Mouse (Mus musculus): Measurements from ENCODE around the gene Grk2. TPM values are rescaled to one million over a fixed set of nuclear protein-coding genes. Genes with fewer than 3 reads are reported as not detected.

The Grk2 gene
- polyA plus RNA-seq (2012; rRNA removed): 99.9 and 108 TPM in 2 replicates

DNA sequence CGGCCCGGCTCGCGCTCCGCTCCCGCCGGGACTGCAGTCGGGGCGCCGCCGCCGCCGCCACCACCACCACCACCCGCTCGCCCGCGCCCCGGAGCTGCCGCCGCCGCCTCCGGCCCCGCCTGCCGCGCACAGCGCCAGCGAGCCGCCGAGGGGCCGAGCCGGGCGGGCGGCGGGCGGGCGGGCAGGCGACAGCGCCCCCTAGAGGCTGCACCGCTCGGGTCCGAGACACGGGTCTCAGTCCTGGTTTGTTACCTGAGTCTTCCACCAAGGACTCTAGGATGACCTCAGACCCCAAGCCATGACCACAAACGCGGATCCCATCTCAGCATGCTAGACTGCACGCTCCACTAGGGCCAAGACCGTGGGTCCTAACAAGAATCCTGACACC, at the start of gene Grk2:
Gene Grk2 (minus strand): TSS at position 33 of the 388 bp plus-strand sequence.
- WGBS: 7% methylated on average over 42 of the region's 46 CpGs
- DNase-seq (ENCODE audit: low read depth, low spot score): no peak

DNA sequence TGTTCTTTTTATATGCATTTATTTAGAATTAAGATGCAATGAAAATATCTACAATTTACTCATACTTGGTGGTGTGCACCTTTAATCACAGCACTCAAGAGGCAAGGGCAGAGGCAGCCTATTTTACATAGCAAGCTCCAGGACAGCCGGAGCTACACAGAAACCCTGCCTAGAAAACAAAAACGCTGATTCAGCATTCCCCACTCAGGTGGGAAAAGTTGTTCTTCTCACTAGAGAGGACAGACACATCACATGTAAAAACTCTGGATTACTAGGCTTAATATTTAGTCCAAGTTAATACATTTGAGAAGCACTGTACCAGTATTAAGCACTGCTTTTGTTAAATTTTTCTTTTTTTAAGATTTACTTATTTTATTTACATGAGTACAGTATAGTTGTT, 43.4 kb upstream of the Grk2 start:
- DNase-seq (ENCODE audit: low read depth, low spot score): no peak
- WGBS: 90% methylated on average over 2 of the region's 2 CpGs

DNA sequence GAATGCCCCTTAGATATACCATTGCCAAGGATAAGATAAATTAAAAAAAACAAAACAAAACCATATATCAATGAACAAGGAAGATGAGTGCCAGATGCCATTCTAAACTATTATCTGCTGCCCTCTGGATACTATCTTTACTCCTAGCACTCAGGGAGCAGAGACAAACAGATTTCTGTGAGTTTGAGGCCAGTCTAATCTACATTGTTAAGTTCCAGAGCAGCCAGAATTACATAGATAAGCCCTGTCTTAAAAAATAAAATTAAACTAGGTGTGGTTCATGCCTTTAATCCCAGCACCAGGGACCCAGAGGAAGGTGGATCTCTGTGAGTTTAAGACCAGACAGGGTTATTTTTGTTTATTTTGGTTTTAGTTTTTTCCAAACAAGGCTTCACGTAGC, 40.5 kb upstream of the Grk2 start:
- no peak for DNase-seq (ENCODE audit: low read depth, low spot score)
- 84% methylated on average over 1 of the region's 1 CpGs for WGBS

DNA sequence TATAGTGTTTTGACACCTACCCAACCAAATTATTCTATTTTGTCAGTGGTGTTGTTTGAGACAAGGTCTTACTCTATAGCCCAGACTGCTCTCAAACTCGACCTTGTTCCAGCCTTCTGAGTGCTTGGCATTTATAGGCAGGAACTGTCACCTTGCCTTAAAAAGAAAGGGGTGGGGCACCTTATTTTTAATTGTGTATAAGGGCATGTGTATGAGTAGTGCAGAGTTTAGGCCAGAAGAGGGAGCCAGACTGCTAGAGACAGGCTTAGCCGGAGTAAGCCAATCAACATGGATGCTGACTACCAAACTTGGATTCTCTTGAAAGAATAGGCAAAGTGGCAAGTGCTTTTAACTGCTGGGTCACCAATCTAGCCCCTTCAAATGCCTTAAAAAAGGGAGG, 32.1 kb upstream of the Grk2 start:
- 1% methylated on average over 2 of the region's 2 CpGs for WGBS
- DNase-seq (ENCODE audit: low read depth, low spot score): peak; percentile 57

DNA sequence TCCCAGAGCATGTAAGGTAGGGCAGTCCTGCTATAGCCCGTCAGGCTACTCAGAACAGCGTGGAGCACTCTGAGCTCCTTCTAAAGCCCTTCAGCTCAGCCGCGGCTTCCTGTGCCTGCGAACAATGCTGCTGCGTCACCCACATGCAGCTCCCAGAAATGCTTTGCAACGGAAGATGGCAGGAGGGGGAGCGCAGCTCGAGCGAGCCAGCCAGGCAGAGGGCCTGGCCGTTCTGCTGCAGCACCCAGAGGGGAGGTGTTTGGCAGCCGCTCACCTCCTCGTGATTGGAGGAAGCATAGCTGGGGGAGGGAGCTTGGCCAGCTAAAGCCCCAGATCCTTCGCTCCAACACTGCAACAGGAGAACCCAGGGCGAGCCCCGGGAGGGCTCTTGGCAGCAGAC, 27.8 kb upstream of the Grk2 start:
- under 1% methylated on average over 16 of the region's 16 CpGs for WGBS
- peak; percentile 82 for DNase-seq (ENCODE audit: low read depth, low spot score)

DNA sequence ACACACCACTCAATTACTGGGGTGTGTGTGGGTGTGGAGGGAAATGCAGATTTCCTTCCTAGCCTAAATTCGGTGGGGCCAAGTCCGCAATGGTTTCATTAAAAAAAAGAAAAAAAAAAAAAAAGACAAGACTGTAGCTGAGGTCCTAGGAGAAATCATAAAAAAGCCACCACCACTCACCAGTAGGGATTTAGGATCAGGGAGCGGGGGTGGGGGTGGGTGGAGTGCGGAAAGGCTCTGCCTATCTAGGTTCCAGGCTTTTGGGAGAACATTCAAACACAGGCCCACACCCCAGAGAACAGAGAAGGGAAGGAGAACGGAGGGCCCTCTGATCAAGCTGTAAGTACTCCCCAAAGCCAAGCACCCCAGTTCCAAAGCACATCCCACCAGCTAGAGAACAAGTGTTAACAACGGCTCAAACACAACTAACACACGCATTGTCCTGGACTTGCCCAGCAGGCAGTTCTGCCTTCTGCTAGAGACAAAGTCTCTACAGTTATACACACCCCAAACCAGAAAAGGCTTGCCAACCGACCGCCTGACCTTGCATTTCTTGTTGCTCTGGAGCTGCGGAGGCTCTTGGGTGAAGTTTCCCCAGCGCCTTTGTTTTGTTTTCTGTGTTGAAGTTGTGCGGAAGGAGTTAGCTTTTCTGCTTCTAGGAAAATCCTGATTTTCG, 27.2 kb upstream of the Grk2 start:
- under 1% methylated on average over 13 of the region's 13 CpGs for WGBS
- no peak for DNase-seq (ENCODE audit: low read depth, low spot score)

DNA sequence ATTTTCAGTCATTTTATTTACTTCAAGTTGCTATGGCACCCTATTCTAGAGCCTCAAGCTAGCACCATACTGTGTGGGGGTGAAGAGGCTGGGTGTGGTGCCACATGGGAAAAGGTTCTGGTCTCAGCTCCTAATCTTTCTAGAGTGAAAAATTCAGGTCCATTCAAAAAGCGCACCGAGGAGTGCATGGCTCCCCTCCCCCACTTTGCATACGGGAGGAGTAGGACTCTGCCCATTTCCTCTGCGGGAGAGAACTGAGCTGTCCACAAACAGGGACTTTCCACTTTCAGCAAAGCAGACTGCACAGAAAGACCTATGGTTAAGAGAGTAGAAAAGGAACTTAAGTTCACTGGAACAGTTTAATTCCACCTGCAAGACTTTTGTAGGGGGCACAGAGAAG, 26.6 kb upstream of the Grk2 start:
- DNase-seq (ENCODE audit: low read depth, low spot score): no peak
- 0% methylated on average over 4 of the region's 4 CpGs for WGBS

DNA sequence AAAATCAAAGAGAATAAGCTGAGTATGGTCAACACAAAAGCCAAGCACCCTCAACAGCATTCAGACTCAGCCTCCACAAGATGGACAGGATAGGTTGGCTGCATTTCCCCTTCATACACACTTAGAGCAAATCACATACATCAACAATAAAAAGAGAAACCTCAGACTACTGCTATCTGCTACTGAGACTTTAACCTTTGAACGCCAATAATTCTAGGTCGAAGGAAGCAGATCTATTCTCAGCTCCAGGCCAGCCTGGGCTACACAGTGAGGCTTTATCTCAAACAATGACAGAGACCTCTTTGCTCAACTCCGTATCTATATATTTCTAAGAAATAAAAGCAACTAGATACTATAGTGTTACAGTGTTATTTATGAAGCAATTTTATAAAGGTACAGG, 25.3 kb upstream of the Grk2 start:
- DNase-seq (ENCODE audit: low read depth, low spot score): no peak
- 25% methylated on average over 3 of the region's 3 CpGs for WGBS

DNA sequence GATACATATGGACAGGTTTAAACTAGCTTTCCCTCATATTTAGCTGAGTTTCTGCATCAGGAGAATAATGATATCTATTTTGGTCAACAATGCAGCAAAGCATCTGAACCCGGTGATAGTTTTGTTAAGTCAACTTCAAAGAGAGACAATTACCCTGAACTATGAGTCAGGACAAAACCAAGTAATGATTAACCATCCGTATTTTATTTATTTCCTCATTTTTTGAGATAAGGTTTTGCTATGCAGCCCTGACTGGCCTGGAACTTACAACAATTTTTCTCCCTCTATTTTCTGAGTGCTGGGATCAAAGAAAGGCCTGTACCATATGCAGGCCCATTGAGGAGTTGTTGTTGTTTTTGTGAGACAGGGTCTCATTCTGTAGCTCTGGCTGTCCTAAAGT, 24.6 kb upstream of the Grk2 start:
- WGBS: 26% methylated on average over 2 of the region's 2 CpGs
- DNase-seq (ENCODE audit: low read depth, low spot score): no peak

DNA sequence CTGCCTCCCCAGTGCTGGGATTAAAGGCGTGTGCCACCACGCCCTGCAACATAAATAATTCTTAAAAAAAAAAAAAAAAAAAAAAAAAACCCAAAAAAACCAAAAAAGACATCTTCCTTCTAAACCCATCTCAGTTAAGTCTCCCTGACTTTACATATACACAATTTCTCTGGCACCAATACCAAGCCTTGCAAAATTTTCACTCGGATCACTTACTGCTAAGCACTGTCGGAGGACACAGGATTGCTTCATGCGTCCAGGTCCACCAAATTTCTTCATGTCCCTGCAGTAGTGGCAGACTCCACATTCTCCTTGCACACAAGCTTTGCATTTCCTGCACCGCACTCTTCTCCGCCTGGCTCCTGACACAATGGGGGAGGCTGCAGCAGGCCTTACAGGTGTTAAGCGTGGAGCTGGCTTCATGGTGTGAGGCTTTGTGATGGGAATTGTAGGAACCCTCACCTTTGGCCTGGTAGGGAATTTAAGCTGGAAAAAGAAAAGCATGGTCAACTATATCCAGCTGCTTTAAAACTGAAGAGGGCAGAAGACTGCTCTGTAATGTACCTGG, 22.8 kb upstream of the Grk2 start:
- no peak for DNase-seq (ENCODE audit: low read depth, low spot score)
- 88% methylated on average over 8 of the region's 8 CpGs for WGBS

DNA sequence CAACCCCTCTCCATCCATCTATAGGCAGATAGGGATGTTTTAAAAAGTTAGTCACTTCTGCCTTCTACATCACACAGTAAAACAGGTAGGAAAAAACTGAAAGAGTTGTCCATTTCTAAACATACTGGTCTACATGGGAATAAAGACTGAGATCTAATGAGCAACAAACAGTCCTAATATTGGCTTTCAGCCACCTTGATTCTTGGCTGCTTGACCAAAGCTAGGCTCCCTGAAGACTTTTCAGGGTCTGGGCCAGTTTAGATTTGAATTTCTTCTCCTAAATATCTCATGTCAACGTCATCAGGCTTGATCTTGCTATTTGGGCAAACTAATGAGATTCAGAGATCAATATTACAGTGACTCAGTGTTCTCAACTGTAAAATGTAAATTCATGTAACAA, 20.9 kb upstream of the Grk2 start:
- no peak for DNase-seq (ENCODE audit: low read depth, low spot score)
- 55% methylated on average over 1 of the region's 1 CpGs for WGBS

DNA sequence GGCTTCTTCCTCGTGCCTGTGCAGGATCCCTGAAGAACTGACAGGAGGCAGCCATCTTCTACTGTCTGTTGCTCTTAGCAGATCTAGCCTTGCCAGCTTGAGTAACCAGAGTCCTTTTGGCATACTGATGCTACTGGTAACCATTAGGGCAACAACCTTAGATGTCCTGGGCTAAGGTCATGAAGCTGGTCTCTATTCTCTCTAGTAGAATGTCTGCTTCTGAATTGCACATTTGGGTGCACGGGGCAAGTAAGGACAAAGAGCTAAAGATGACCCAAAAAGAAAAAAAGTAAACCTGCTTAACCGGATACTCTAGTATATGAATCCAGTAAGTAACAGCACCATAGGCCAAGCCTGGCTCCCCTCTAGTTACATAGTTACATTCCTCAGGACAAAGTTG, 20.1 kb upstream of the Grk2 start:
- 49% methylated on average over 3 of the region's 3 CpGs for WGBS

DNA sequence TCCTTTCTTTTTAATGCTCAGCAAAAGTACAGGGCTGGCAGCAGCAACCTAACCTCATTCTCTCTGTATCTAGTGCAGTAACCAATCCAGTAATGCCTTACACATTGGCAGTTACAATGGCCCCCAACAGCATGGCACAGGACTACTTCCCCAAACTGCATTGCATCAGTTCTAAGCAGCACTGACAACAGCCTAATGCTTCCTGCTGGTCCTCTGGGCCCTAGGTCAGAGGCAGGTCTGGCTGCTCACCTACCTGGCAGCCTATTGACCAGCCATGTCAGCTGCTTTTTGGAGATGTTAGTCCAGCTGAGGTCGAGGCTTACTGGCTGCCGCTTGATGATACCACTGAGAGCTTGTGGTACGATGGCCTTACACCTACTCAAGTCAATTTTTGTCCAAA, 16.1 kb upstream of the Grk2 start:
- DNase-seq (ENCODE audit: low read depth, low spot score): no peak

More for the DNA sequence above, 20.1 kb upstream of the Grk2 start:
- DNase-seq (ENCODE audit: low read depth, low spot score): no peak

DNA sequence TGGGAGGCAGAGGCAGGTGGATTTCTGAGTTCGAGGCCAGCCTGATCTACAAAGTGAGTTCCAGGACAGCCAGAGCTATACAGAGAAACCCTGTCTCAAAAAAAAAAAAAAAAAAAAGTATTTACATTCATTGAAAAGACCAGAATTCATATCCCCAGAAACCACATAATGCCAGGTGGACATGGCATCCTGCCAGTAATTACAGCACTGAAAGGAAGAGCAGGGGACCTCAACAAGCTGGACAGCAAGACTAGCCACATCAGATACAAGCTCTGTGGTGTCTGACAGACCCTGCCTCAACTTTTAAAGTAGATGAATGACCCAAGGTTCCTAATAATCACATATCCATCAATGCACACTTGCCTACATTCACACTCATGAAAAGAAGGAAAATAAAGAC, 15.6 kb upstream of the Grk2 start:
- WGBS: 90% methylated on average over 1 of the region's 1 CpGs
- no peak for DNase-seq (ENCODE audit: low read depth, low spot score)

More for the DNA sequence above, 16.1 kb upstream of the Grk2 start:
- 93% methylated on average over 3 of the region's 3 CpGs for WGBS

DNA sequence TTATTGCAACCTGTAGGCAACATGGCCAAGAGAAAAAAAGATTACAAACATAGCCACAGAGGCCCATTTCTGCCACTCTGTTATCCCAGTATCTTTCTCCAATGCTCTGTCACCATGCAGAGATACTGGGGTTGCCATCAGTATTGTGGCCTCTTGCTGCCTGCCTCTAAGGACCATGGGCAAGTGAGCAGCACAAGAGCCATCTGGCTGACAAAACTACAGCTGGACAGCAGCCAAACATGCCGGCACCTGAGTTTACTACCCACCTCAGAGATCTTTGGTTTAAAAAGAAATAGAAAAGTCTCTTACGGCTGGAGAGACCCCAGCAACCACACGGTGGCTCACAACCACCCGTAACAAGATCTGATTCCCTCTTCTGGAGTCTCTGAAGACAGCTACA, 13.2 kb upstream of the Grk2 start:
- no peak for DNase-seq (ENCODE audit: low read depth, low spot score)
- WGBS: 71% methylated on average over 4 of the region's 4 CpGs

DNA sequence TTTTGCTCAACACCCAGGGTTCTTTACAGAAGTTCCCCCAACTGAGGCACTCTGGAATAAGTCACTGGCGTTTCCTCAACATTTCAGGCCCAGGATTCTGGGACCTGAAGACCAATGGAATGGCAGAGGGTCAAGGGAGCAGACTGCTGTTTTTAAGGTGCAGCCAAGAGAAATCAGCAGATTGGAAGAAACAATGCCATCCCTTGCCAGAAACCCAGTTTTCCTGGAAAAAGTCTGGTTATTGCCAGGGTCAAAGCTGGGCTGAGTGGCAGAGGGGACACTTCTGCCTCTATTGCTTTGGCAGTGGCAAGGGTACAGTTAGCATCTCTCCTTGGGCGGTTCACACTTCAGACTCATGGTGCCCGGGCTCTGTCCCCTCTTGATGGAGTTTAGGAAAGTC, 11.2 kb upstream of the Grk2 start:
- no peak for DNase-seq (ENCODE audit: low read depth, low spot score)
- WGBS: 75% methylated on average over 3 of the region's 3 CpGs

DNA sequence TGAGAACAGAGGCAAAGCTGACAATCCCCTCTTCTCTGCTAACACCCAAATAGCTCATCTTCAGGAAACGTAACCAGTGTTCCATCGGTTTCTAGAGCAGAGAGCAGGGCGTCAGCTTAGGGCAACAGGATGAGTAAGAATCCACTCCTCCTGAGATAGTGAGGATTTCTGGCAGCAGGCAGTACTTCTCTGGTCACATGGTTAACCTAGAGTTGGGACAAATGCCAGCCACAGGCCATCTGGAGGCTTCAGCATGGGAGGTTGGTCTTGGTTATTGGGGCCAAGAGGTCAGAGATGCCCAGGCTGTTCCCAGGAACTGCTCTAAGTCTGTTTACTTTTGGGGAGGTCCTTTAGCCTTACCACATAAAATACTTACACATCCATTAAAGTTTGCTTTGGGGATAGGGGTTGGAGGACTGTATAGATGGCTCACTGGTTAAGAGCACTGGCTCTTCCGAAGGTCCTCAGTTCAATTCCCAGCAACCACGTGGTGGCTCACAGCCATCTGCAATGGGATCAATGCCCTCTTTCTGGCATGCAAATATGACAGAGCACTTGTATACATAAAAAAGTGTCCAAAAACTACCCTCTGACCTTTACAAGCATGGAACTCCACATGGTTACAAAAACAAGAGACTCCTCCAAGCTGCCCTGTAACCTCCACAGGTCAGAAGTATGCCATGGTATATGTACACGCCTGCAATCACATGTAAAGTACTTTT, 9.4 kb upstream of the Grk2 start:
- 15% methylated on average over 6 of the region's 6 CpGs for WGBS
- DNase-seq (ENCODE audit: low read depth, low spot score): peak; percentile 97

DNA sequence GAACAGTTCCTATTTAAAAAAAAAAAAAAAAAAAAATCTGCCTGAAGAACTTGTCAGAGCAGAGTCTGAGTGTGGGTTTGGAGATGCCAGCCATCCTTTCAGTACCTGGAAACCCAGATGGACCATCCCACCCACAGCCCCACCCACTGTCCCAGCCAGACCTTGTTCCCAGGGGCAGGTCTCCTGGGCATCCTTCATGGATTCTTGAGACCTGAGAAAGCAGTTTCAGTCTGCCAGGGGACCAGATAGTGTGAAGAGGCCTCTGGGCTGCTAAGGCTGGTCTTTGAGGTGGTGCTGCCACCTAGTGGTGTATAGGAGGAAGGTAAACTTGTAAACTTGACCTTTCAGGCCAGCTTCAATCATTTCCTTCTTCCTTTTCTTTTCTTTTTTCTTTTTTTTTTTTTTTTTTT, 3.8 kb upstream of the Grk2 start:
- DNase-seq (ENCODE audit: low read depth, low spot score): no peak

DNA sequence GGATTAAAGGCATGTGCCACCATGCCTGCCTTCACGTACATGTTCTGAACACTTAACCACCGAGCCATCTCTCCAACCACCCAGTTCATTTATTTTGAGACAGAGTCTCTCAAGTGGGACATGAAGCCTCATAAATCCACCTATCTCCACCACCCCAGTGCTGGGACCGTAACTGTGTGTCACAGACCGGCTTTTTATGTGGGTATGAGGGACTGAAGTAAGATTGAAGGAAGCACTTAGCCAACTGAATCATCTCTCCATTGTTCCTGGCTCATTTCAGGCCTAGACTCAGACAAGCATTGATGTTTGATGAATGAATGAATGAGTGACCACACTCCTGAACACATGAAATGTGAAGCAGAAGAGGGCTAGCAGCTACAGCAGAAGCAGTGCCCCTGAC, 3.3 kb upstream of the Grk2 start:
- 94% methylated on average over 4 of the region's 4 CpGs for WGBS
- no peak for DNase-seq (ENCODE audit: low read depth, low spot score)

DNA sequence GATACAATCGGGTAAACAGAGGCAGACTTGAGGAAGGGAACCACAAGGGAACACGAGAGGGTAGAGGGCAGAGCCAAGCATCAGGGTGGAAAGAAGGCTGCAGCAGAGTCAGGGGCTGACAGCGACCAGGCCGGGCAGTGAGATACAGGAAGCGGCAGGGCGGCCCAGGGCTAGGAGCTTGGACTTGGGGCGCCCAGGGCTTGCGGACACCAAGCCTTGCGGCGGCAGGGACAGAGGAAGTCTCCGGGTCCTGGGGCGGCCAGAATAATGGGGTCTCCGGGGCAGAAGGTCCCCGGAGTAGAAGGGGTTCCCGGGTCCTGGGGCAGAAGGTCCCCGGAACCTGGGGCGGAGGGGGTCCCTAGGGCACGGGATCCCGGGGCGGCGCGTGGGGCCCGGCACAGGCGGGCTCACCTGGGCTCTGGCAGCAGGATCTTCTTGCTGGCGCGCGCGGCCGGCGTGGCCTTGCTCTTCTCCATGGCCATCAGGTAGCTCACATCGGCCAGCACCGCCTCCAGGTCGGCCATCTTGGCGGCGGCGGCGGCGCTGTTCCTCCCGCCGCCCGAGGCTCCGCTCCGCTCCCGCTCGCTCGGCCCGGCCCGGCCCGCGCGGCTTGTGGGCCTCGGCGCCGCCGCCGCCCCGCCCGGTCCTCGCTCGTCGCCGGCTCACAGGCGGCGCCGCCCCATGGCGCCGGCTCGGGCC, 382 bp downstream of the Grk2 start:
- DNase-seq (ENCODE audit: low read depth, low spot score): no peak
- 1% methylated on average over 68 of the region's 68 CpGs for WGBS

DNA sequence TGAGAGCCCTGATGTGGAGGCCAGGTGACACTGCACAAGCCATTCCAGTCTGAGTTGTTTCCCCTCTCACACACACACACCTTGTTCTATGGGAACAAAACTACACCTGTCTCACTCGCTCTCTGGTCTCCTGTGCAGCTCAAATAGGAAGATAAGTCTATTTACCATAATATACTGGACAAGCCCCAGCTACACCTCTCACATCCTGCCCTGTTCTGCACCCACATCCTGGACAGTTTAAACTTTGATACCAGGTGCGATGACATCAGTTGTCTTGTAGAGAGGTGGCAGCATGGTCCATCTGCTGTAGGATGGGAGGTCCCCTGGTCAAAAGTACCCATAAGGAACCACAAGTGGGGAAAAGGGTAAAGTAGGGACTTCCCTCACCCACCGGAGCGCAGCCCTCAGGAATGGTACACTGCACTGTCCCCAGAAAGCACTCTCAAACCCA, 1.1 kb downstream of the Grk2 start:
- 16% methylated on average over 4 of the region's 4 CpGs for WGBS
- DNase-seq (ENCODE audit: low read depth, low spot score): no peak
